Mouse (Mus musculus) brain, embryonic 18.5 days (tissue): ENCODE results near the gene Adcy3.

Experiments
- DNase-seq: peaks from one replicate; pipeline ENCODE4 v3.0.0-alpha.2; 2012; ENCODE audit warnings: low read depth, low spot score

Gene Adcy3

GRCm38 (mm10) chr12:4180507-4180906 is 47.6 kb downstream of the Adcy3 start:
- DNase-seq, result no peak

GRCm38 (mm10) chr12:4184648-4185047 is 51.7 kb downstream of the Adcy3 start:
- DNase-seq, result no peak

- no peak for DNase-seq
Measured at GRCm38 (mm10) chr12:4188171-4189059, 55.5 kb downstream of the Adcy3 start.

DNA sequence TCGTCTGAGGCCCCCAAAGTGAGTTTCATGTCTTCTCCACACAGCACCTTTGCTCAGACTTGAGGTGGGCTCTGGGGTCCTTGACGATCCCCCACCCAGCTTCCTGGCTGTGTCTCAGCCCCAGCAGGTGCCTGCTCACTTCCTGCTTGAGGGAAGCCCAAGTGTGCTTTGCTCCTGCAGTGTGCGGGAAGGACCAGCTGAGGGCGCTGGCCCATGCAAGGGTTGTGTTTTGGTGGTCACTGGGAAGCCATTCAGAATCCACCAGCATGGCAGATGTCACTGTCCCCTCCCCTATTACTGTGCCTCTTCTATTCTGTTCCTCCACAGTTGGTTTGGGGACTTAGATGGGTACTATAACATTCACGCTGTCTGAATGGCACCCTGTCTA is 56.2 kb downstream of the Adcy3 start:
- no peak for DNase-seq

- no peak for DNase-seq
Measured at GRCm38 (mm10) chr12:4192514-4192913, 59.6 kb downstream of the Adcy3 start.

DNA sequence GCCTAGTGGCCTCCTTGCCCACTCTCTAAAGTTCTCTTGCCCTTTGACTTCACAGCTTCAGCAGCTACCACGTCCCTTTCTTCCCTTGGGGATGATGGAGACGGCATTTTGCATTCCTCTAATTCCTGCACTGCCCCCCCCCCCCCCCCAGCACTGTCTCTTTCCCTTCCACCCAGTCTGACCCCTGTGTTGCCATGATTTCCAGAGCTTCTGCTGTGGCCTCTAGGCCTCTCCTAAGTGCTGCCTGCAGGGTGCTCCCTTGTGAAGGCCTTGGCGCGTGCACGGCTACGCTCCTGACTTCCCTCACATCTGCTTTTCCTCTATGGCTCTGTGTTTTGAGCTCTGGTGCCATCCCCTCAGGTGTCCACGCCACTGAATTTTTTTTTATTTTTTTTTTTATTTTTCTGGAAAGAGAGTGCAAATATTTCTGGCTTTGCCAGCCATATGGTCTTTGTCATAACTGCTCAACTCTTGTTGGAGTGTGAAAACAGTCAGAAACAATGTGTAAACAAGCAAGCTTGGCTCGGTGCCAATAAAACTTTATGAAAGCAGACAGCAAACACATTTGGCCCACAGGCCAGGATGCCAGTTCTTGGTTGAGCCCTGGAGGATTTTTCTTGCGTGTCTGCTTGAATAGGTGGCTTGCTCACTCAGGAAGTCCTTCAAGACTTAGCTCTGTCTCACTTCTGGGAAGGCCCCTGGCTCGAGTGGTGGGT is 60.3 kb downstream of the Adcy3 start:
- no peak for DNase-seq

DNA sequence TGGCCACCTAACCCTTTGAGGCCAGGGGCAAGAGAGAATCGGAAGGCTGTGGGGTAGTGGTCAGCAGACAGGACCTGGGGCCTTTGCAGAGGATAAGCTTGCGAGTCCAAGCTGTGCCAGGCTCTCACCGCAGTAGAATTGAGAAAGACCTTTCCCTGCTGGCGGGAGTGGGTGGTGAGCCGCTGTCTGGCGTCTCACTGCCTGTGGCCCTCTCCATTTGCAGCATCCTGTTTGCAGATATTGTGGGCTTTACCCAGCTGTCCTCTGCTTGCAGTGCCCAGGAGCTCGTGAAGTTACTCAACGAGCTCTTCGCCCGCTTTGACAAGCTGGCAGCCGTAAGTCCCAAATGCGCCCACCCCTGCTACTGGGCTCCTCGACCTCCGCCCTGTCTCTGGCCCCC is 61.7 kb downstream of the Adcy3 start:
- no peak for DNase-seq

DNA sequence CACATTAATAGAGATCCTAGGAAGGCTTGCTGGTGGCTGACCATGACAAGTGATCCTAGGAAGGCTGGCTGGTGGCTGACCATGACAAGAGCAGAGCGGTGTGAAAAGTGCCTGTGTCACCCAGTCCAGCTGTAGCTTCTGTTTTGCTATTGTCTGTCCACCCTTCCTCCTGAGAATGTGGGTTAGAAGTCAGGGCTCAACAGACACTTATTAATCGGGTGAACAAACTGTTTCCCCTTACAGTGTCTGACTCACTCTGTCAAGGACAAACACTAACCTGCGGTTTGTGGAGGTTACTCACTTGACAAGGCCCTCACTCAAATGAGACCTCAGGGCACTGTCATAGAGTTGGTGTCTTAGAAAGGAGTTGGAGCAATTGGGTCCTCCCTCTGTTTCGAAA is 65.8 kb downstream of the Adcy3 start:
- no peak for DNase-seq

- DNase-seq, result no peak
Measured at GRCm38 (mm10) chr12:4199271-4199670, 66.4 kb downstream of the Adcy3 start.

DNA sequence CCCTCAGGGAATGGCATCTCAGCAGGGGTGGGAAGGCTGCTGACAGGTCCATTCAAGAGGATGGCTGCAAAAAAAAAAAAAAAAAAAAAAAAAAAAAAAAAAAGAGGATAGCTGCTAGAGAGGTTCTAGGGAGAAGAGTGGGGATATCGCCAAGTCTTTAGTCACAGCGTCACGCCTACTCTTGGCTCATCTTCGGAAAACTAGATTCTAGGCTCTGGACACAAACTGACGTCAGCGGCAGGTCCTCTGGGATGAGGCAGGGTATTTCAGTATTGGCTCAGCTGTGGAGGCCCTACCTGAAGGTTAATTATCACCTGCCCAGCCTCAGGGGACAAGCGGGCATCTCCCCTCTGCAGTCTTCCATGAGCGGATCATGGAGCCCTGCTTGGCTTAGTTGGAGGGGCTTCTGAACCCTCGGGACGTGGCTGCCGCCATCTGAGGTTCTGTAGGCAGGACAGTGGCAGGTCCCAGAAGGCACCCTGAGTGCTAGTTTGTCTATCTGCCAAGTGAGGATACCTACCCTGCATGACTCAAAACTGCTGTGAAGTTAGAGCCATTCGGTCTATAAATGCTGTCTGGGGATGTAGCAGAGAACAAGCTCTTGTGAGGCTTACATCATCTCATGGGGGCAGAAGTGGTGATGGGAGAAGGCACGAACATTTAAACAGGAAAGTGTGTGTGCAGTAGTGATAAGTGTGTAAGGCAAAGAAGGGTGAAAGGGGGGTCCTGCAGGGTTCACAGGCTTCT is 68.7 kb downstream of the Adcy3 start:
- no peak for DNase-seq

GRCm38 (mm10) chr12:4202206-4202605 is 69.3 kb downstream of the Adcy3 start:
- no peak for DNase-seq

DNA sequence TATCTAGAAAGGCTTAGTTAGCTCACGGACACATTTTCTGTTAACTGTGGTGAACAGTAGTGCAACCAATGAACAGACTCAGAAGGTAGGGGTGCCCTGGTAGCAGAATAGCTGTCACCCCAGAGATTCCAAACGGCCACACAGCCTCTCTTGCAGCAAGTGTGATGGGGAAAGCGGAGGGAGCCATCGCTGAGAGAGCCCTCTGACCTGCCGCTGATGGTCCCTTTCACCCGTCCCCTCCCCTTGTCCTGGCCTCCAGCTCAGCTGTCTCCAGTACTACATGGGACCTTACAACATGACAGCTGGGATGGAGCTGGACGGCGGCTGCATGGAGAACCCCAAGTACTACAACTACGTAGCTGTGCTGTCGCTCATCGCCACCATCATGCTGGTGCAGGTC is 73.2 kb downstream of the Adcy3 start:
- DNase-seq, result no peak

- no peak for DNase-seq
Measured at GRCm38 (mm10) chr12:4208405-4209133, 75.7 kb downstream of the Adcy3 start.

- no peak for DNase-seq
Measured at GRCm38 (mm10) chr12:4209196-4209595, 76.3 kb downstream of the Adcy3 start.

DNA sequence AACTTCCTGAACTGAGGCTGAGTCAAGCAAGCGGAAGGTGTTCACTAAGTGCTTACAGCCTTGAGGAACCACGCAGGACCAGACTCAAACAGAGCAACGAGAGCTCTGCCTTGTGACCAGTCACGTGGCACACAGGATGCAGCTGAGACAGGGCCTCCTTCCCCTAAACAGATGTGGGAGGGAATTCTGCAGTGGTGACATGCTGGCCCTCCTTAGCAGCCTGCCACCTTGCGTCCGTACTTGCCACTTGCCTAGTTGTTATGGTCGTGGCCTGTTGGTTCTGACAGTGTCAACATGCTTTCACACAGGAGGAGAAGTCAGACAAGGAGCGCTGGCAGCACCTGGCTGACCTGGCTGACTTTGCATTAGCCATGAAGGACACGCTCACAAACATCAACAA is 78.3 kb downstream of the Adcy3 start:
- DNase-seq, result no peak

DNA sequence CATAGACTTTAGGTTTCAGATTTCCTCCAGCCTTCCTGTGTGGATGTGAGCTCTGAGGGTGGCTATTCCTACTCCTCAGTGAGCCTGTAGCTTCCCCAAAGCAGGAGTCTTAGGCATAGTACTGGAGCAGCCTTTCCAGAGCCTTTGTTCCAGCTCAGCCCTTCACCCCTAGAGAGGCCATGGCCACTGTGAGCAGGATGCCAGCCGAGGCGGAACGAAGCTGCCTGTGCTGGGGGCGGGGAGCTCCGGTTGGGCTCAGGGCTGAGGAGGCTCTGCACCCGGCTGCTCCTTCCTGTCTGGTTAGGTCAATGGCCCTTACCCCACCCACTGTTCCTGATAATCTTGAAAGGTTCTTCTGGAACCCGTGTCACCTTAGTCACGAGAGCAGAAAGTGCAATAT is 80.0 kb downstream of the Adcy3 start:
- no peak for DNase-seq

DNA sequence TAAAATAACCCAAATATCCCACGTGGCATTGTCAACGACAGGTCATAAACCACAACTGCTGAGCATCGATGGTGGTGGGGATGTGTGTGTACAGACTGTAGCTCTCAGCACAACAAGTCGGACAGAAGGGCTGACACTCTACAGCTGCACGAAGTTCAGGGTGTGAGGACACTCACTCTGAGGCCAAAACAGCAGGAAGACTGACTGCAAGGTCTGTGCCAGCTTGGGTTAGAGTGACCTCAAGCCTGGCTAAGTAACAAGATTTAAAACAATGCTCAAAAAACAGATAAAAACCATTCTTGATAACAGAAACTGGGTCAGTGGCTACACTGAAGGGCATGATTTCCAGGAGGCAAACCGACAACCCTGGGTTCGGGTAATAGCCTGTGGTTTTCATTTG is 97.3 kb downstream of the Adcy3 start:
- no peak for DNase-seq

DNA sequence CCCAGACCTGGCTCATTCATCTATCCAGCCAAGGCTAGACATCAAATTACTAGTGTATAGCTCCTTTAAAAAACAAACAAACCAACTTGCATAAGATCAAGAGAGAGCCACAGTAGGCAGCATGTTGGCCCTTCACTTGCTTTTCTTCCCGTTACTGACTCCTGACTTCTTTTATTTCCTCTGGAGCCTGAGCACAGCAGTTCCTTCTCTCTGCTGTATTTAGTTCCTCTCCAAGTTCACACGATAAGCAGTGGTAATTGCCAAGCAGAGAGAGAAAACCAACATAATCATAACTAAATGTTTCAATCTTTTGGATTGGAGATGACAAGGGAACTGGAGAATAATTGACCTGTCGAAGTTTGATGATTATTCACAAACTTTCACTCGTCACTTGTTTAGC is 99.9 kb downstream of the Adcy3 start:
- no peak for DNase-seq

- peak; percentile 96 for DNase-seq
Measured at GRCm38 (mm10) chr12:4233572-4234508, 100.9 kb downstream of the Adcy3 start, which contains the start of the genes Ptrhd1 and Cenpo. Gene Ptrhd1 (plus strand): TSS chr12:4234027. Gene Cenpo (minus strand): TSS chr12:4234294.

DNA sequence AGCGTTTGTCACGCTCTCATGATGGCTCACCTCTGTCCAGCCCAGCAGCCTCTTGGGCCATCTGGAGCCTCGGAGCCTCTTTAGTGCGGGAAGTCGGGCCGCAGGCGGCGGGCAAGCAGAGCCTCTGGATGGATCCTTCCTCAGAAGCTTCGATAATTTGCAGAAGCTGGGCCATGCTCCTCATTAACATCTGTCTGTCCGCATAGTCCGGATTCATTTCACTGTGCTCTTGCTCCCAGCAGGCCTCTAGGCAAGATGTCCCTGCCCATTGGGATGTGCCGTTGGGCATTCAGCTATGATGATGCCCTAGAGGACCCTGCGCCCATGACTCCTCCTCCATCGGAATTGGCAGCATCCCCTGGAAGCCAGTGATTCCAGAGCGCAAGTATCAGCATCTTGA is 104.6 kb downstream of the Adcy3 start:
- DNase-seq, result no peak
